ENCODE assay signal across 8 mouse cellular contexts in the genomic region with DNA sequence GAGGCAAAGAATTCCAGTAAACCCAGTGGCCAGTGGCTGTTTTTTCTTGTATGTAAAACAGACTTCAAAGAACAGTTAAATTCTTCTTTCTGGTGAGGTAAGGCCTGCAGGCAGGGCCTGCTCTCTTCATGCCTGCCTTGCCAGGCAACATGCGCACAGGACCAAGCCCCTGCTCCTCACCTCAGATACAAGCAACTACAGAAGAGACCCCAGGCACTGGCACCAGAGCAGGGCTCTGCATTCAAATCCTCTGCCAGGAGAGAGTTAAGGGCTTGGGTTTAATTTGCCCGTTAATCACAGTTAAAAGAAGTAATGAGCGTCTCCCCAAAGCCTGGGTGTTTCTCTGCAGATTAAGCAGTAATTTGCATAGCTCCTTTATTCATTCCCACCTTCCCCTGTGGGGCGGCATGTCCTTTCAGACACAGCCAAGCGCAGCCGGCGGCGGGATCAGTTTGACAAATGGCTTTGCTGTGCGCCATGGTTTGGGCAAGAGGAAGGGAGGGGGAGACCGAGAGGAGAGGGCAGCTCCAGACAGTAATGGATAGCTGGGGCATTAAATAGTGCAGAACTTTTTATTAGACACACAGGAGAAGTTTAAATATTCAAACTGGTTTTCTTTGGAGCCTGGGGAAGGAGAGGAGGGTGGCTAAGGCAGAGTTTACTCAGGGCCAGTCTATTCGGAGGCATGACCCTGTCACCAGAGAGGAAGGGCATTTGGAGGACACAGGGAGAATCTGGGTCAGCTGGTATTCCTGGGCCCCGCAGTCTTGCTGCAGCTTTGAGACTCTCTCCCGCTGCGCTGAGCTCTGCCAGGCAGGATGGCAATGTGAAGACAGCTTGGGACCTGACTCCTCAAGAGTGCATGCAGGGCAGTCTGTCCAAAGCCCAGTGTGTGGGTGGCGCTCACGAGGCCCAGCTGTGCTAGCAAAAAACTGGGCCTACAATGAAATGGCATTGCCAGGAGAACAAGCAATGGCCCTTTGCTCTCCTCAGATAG. TPM values are rescaled to one million over a fixed set of nuclear protein-coding genes. Genes with fewer than 3 reads are reported as not detected.
DNase-seq lines count a peak whose midpoint lies in the region; ATAC-seq lines count a peak whose summit lies in the region.

No protein-coding gene starts in this region.

- ATAC-seq in frontal cortex, adult (ENCODE audit: low TSS enrichment): peak; percentile 38; the same call in 1 of the 2 replicates
- ATAC-seq in hindbrain, embryonic 15.5 days (ENCODE audit: low FRiP score, low read depth): peak; percentile 78

- H3K36me3 ChIP-seq in hindbrain, embryonic 15.5 days: no peaks in the 10 kb centered on the region

- no peaks in the 10 kb centered on the region for H3K9me3 ChIP-seq in hindbrain, embryonic 15.5 days

- H3K4me2 ChIP-seq in hindbrain, embryonic 15.5 days: no peak overlapping the region

- H3K9ac ChIP-seq in hindbrain, embryonic 15.5 days: 0 out of 2 replicates have a peak overlapping the region, but pooled peaks have one; percentile 8

- no peaks in the 10 kb centered on the region for H3K27me3 ChIP-seq in hindbrain, embryonic 15.5 days

- no peak overlapping the region for H3K4me3 ChIP-seq in hindbrain, embryonic 15.5 days

- H3K27ac ChIP-seq in hindbrain, embryonic 15.5 days (replicated peaks): peak overlapping the region; percentile 79

- WGBS in hindbrain, embryonic 15.5 days: 8% methylated on average over 16 of the region's 16 CpGs

- DNase-seq in frontal cortex, postnatal 14 days (ENCODE audit: low spot score in 2 of 2): no peak
- peak; percentile 39 for DNase-seq in right cerebral cortex, postnatal 4 days
- no peak for DNase-seq in right cerebral cortex, postnatal 36 days (ENCODE audit: low spot score in 2 of 2)
- peak; percentile 86 for DNase-seq in neural tube, embryonic 10.5 days (ENCODE audit: extremely low spot score, low spot score)
- no peak for DNase-seq in ovary, postnatal 36 days (ENCODE audit: low spot score)
- DNase-seq in lung, adult 18-20 months: no peak

- H3K4me1 ChIP-seq in hindbrain, embryonic 15.5 days (replicated peaks): peaks cover 73% of the 10 kb centered on the region

RNA-seq across cellular contexts. Expression of a gene that starts 13.4 kb away (rescaled TPM):
- 81.6 and 82.8 TPM in 2 replicates for polyA plus RNA-seq in hindbrain, embryonic 15.5 days (2015; fragmentation: Nextera tagmentation; extraction: Ambion mirVana)

RNA-seq across cellular contexts. Expression of a gene that starts 25.0 kb away (rescaled TPM):
- 0.35 and 0.41 TPM in 2 replicates for polyA plus RNA-seq in hindbrain, embryonic 15.5 days (2015; fragmentation: Nextera tagmentation; extraction: Ambion mirVana)

RNA-seq across cellular contexts. Expression of a gene that starts 40.8 kb away (rescaled TPM):
- polyA plus RNA-seq in hindbrain, embryonic 15.5 days (2015; fragmentation: Nextera tagmentation; extraction: Ambion mirVana): 30.4 and 32.5 TPM in 2 replicates

RNA-seq across cellular contexts. Expression of a gene that starts 53.3 kb away (rescaled TPM):
- 21.9 and 25.9 TPM in 2 replicates for polyA plus RNA-seq in hindbrain, embryonic 15.5 days (2015; fragmentation: Nextera tagmentation; extraction: Ambion mirVana)

Comparison
In these comparisons a context has a peak if more than half of its experiments do, and no peak if none do; other contexts are left out.
1. DNase-seq: peak in right cerebral cortex, postnatal 4 days (single experiment) and neural tube, embryonic 10.5 days (single experiment); none in frontal cortex, postnatal 14 days (0 of 2), right cerebral cortex, postnatal 36 days (0 of 2), ovary, postnatal 36 days (single experiment) and lung, adult 18-20 months (0 of 2).